In genomic region chr9:61336591-61337587, GRCm38 (mm10) we compare ENCODE assay signal across 9 mouse cellular contexts. TPM values are rescaled to one million over a fixed set of nuclear protein-coding genes. Genes with fewer than 3 reads are reported as not detected.
DNase-seq lines count a peak whose midpoint lies in the region; ATAC-seq and TF ChIP-seq lines count a peak whose summit lies in the region.
"Had no signal": no experiment of that assay in that cellular context is flagged by ENCODE, and none has a peak within 500 bp of the region (broad histone marks: within the 10 kb centered on the region; RNA-seq: fewer than 3 reads in every experiment).

No protein-coding gene starts in this region.

- 24% methylated on average over 17 of the region's 17 CpGs for WGBS in liver, embryonic 12.5 days (ENCODE audit: insufficient replicate concordance)
- WGBS in heart, adult 2 months, result 28% methylated on average over 17 of the region's 17 CpGs

- TF ChIP-seq EP300 in heart, adult 2 months (IDR thresholded peaks at IDR 0.05; ENCODE audit: insufficient read depth, low read depth, low read length), result peak; percentile 91

- no peak for TF ChIP-seq CTCF in heart, adult 2 months (IDR thresholded peaks at IDR 0.05)

- TF ChIP-seq POLR2A in heart, adult 2 months (IDR thresholded peaks at IDR 0.05; ENCODE audit: insufficient read depth, low read depth, low read length), result no peak

- no peak overlapping the region for H3K9ac ChIP-seq in liver, embryonic 12.5 days
- no peak overlapping the region for H3K9ac ChIP-seq in heart, adult 2 months (ENCODE audit: low read depth, low read length)
- H3K9ac ChIP-seq: hindbrain, embryonic 15.5 days had no signal

- no peak for ATAC-seq in liver, embryonic 12.5 days
- ATAC-seq in inflammation-experienced regulatory T-cells, adult 6 months, result no peak

- intact Hi-C loops in heart, adult 2 months (cut with DNase I), result loop anchor here (5.0 kb wide), 1 partner anchor 320 kb away; no protein-coding TSS in a partner anchor

- no peaks in the 10 kb centered on the region for H3K36me3 ChIP-seq in liver, embryonic 12.5 days
- H3K36me3 ChIP-seq in heart, adult 2 months (ENCODE audit: control insufficient read depth, insufficient read depth, low read length), result no peaks in the 10 kb centered on the region
- H3K36me3 ChIP-seq: hindbrain, embryonic 15.5 days had no signal

- peaks cover 83% of the 10 kb centered on the region for H3K27me3 ChIP-seq in liver, embryonic 12.5 days (replicated peaks)
- no peaks in the 10 kb centered on the region for H3K27me3 ChIP-seq in heart, adult 2 months (ENCODE audit: control insufficient read depth, insufficient read depth, low read length)

- H3K4me1 ChIP-seq in liver, embryonic 12.5 days, result peaks cover 17% of the 10 kb centered on the region
- H3K4me1 ChIP-seq in heart, adult 2 months (ENCODE audit: control insufficient read depth, insufficient read depth, low read length), result peaks cover 2% of the 10 kb centered on the region

- peak; percentile 54 for DNase-seq in liver
- DNase-seq in heart, adult 2 months, result peak; percentile 79 to 87
- DNase-seq in kidney, postnatal 36 days, result peak; percentile 52 to 66
- peak; percentile 75 for DNase-seq in ovary, postnatal 36 days (ENCODE audit: low spot score)
- DNase-seq in spleen, postnatal 4 days (ENCODE audit: low spot score in 2 of 2), result no peak
- no peak for DNase-seq in cerebellum, postnatal 4 days (ENCODE audit: low spot score in 2 of 2)

- no peak overlapping the region for H3K27ac ChIP-seq in liver, embryonic 12.5 days
- H3K27ac ChIP-seq in heart, adult 2 months, result no peak overlapping the region
- H3K27ac ChIP-seq: hindbrain, embryonic 15.5 days had no signal

- H3K4me2 ChIP-seq in liver, embryonic 12.5 days, result no peak overlapping the region
- H3K4me2 ChIP-seq: hindbrain, embryonic 15.5 days had no signal

- no peak overlapping the region for H3K4me3 ChIP-seq in liver, embryonic 12.5 days
- no peak overlapping the region for H3K4me3 ChIP-seq in heart, adult 2 months
- H3K4me3 ChIP-seq: hindbrain, embryonic 15.5 days had no signal

- no peaks in the 10 kb centered on the region for H3K9me3 ChIP-seq in liver, embryonic 12.5 days (replicated peaks)
- H3K9me3 ChIP-seq: hindbrain, embryonic 15.5 days had no signal

- H3K79me2 ChIP-seq in heart, adult 2 months (replicated peaks; ENCODE audit: control insufficient read depth, insufficient read depth, low read length), result no peaks in the 10 kb centered on the region

RNA-seq across cellular contexts. Expression of gene Tle3, which starts 35.3 kb away (rescaled TPM):
- 7.7 and 8.2 TPM in 2 replicates for polyA plus RNA-seq in liver, embryonic 12.5 days (2016; fragmentation: Nextera tagmentation; extraction: Ambion mirVana)
- total RNA-seq in heart, adult 2 months (2021), result 10 to 100 TPM; 16.5 to 16.8 TPM
- polyA plus RNA-seq in heart, adult 2 months (2012; rRNA removed), result 15.7 and 16.6 TPM in 2 replicates
- 10 to 100 TPM; 24.8 to 36.7 (median 29.8) TPM for polyA plus RNA-seq in inflammation-experienced regulatory T-cells, adult 6 months (2017; shearing (Covaris generic))

Comparison
In these comparisons a context has a peak if more than half of its experiments do, and no peak if none do; other contexts are left out.
1. DNase-seq: peak in liver (single experiment), heart, adult 2 months (2 of 2), kidney, postnatal 36 days (2 of 2) and ovary, postnatal 36 days (single experiment); none in spleen, postnatal 4 days (0 of 2) and cerebellum, postnatal 4 days (0 of 2).